Mouse (Mus musculus) kidney, adult 18-20 months (tissue): ENCODE results near the gene Wfdc12.

ENCODE experiments used
- DNase-seq: peaks from one replicate; pipeline ENCODE4 v3.0.0; 2021

Gene Wfdc12

GRCm38 (mm10) chr2:164190576-164190975 is at the start of gene Wfdc12:
Gene Wfdc12, minus strand, starts transcription at chr2:164190608.
- no peak for DNase-seq

DNA sequence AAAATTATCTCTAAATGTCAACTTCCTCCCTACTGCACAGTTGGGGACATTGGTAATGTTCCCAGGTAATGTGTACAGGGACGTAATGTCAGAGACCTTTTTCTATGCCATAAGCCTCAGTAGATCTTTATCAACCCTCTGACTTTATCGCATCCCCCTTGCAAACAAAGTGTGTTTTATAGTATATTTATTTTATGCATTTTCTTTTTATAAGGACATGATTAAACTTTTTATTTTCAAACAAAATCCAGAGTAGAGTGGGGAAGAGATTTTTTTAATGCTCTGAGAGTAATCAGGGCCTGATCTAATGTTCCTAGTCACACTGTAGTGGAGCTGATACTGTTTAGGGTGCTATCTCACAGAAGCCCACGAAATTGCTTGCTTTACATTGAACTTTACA is 48.0 kb upstream of the Wfdc12 start, which contains the start of gene Svs2:
TSS of gene Svs2 (minus strand) at position 101 of the 400 bp plus-strand sequence.
- no peak for DNase-seq

DNA sequence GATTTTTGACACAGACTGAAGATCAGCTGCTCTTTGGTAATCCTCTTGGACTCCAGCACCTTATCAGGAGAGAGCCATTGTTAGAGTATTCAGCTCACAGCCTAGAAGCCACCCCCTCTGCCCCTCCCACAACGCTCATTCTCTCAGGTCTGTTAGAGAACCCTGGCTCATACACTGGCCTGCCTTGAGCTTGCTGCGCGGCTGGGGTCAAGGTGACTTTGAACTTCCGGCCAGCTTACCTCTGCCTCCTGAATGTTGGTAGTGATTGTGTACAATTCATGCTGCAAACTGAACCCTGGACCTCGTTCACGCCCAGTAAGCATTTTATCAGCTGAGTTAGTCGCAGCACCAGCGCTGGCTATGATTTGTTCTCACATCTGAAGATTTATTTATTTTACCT is 42.3 kb upstream of the Wfdc12 start:
- DNase-seq, result no peak

GRCm38 (mm10) chr2:164228361-164229070 is 38.1 kb upstream of the Wfdc12 start:
- no peak for DNase-seq

DNA sequence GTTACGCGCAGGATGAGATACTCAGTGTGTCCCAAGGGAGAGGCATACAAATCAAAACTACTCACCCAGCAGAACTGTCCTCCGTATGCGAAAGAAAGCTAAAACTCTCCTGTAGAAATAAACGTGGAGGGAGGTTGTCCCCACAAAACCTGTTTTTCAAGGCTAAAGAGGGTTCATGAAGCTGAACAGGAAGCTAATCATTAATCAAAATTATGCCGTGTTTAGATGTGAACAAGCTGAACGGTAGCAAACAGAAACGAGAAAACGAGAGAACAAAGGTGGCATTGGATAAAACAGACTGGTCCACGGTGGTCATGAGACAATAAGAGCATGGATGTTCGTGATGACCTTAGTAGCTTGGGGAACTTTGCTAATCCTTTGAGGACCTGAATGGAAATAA is 31.1 kb upstream of the Wfdc12 start, which contains the start of gene Wfdc15b:
TSS of gene Wfdc15b (minus strand) at position 139 of the 400 bp plus-strand sequence.
- DNase-seq, result peak; percentile 30

- DNase-seq, result no peak
Observed at GRCm38 (mm10) chr2:164219295-164219694, 28.9 kb upstream of the Wfdc12 start.

GRCm38 (mm10) chr2:164212711-164213110 is 22.3 kb upstream of the Wfdc12 start:
- DNase-seq, result no peak

DNA sequence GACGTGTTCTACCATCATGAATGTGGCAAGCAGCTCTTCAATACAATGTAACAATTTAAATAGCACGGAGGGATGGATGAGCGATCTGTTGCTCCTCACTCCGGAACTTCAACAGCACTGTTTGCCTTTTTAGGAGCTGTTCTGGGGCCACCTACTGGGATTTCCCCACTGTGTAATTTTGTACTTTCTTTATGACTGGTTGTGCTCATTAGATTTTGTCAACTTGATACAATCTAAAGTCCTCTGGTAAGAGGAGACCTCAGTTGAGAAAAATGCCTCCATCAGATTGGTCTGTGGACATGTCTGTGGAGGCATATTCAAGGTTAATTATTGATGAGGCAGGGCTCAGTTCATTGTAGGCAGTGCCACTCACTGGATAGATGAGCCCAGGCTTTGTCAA is 20.5 kb upstream of the Wfdc12 start:
- DNase-seq, result no peak

GRCm38 (mm10) chr2:164206676-164207075 is 16.3 kb upstream of the Wfdc12 start:
- DNase-seq, result no peak

GRCm38 (mm10) chr2:164206011-164206410 is 15.6 kb upstream of the Wfdc12 start:
- DNase-seq, result peak; percentile 42

DNA sequence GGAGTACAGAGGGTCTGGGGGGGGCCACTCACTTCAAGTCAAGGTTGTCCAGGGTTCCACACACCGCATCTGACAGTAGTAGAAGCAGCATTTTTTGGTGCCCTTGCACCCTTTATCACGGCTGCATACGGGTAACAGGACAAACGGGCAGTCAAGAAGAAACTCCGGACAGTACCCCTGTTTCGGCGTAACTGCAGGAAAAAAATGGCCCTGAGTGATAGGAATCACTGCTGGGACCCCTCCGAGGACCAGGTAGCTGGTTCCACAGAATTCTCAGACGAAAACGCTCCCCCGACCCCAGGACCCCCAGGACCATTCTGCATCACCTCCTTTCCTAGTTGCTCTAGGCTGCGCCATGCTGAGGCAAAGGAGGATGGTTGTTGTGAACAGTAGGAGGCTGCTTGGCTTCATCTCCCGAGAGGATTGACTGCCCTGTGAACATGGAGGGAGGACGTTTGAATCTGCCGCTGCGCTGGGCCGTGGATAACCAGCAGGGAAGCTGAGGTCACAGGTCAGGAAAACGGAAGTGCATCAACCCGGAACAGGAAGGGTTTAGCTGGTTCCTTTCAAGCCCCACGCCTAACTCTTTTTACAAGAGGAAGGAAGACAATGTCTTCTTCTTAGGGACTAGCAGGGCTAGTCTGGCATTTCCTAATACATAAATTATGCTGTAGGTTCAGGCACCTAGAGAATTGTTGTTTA is 9.4 kb upstream of the Wfdc12 start, which contains the start of gene Wfdc15a:
TSS of gene Wfdc15a (minus strand) at position 505 of the 702 bp plus-strand sequence.
- DNase-seq, result no peak

GRCm38 (mm10) chr2:164196700-164196990 is 6.2 kb upstream of the Wfdc12 start:
- no peak for DNase-seq

DNA sequence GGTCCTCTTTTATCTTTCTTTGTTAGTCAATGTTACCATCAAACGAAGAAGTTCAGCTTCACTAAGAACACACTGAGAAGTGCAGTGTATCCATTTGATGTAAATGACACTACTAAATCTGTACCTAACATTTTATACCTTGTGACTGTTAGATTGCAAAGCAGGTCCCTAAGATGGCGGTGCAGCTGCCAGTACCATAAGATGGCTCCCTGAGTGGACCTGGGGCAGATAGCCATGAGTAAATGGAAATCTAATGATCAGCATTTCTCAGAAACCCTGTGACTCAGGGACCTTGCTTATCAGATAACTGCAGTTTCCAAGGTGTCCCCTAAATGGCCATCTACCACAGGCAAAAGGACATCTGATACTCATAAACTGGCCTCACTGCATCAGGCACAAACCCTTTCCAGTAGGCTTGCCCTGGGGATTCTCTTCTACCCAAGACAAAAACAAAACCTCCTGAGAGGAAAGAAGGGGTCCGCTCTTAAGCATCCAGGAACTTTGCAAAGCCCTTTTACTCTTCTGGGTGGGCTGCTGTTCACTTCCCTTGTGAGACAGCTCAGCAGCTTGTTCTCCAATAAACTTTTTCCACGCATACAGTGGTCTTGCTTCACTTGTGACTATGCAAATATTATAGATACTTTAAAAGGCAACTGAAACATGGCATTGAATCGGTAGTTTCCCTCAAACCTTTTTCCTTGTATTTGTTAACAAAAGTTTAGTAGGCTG is 5.7 kb upstream of the Wfdc12 start:
- DNase-seq, result no peak

DNA sequence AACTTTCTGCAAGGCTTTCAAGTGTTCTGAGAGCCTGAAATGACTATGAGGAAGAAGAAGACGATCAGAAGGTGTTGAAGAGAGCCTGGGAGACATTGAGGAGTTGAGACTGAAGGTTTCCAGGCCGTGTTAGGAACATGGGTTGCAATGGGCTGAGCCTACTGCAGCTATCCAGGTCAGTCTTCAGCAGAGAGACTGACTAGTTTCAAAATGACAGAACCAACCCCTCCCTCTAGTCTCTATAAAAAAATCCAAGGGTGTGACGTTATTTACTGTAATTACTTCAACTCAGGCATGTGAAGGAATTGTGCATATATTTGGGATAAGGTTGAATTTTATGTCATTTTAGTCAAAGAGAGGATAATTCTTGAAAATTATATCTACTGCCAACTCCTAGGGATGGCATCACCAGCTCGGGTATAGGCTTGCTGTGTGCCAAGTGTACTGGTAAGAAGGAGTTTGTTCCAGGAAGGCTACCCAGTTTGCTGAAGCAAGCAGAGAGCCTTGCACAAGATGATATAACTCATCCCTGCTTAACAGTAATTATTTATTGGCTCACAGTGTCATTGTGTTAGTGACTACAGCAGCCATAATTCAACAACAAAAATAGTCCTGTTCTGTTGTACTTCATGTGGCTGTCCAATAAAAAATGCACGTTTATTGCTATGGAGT is 4.7 kb upstream of the Wfdc12 start:
- no peak for DNase-seq

- no peak for DNase-seq
Observed at GRCm38 (mm10) chr2:164192279-164192678, 1.9 kb upstream of the Wfdc12 start.

GRCm38 (mm10) chr2:164188722-164189121 is 1.7 kb downstream of the Wfdc12 start:
- DNase-seq, result no peak

GRCm38 (mm10) chr2:164184145-164184719 is 6.2 kb downstream of the Wfdc12 start:
- no peak for DNase-seq

DNA sequence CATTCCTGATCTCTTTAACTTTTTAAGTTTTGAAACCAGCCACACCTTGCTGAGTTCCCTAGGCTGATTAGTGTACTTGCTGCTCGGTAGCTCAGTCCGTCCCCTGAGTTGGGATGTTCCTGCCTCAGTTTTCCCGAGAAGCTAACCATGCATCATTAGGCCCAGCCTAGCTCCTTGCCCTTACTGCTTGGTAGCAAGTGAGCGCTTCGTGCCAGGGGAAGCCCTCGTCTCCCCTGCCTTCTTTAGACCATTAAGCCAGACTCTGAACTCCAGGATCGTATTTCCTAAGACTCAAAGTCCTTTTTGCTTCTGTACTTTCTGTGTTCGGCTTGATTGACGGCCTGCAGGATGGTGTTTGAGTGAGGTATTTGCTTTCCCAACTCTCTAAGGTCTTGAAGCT is 7.1 kb downstream of the Wfdc12 start:
- no peak for DNase-seq

- no peak for DNase-seq
Observed at GRCm38 (mm10) chr2:164182692-164183255, 7.6 kb downstream of the Wfdc12 start, which contains the start of gene Wfdc5. Gene Wfdc5, minus strand, starts transcription at chr2:164182742.

GRCm38 (mm10) chr2:164180770-164181169 is 9.6 kb downstream of the Wfdc12 start:
- DNase-seq, result no peak

- DNase-seq, result no peak
Observed at GRCm38 (mm10) chr2:164180124-164180523, 10.3 kb downstream of the Wfdc12 start.

DNA sequence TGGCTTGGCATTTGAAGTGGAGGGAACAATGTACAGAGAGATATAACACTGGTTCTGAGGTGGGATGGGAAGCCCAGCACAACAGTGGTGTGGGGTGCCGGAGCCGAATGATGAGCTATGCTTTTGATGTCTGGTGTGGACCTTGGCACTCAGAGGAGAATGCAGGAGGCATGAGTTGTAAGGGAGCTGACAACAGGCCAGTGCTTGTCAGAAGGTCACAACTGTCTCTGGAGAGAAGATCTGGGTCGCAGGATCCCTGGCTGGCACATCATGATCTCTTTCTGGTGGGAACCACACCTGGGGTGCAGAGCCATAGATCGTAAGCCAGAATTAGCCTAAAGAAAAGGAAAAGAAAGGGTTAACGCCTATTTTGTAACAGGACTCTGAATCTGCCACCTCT is 12.6 kb downstream of the Wfdc12 start:
- no peak for DNase-seq
